Mouse (Mus musculus) intestine, postnatal 0 days (tissue): ENCODE results near the gene Tab2. TPM values are rescaled to one million over a fixed set of nuclear protein-coding genes. Genes with fewer than 3 reads are reported as not detected.
A peak's percentile ranks its signal among the peaks of the same experiment; 100 is the strongest.

Experiments used
- ATAC-seq: fragments of 200-750 bp; cut with Nextera tagmentation; 2 replicates; pipeline ENCODE4 v1.8.0; 2017; ENCODE audit warnings: mild to moderate bottlenecking, moderate TSS enrichment, moderate library complexity
- H3K27ac ChIP-seq: fragments of 300-500 bp; sonication (generic); 2 replicates; pipeline ENCODE4 v1.5.1; 2014; ENCODE audit warnings: mild to moderate bottlenecking, low read depth, low read length, moderate library complexity
- H3K27me3 ChIP-seq: fragments of 300-500 bp; sonication (generic); replicated peaks from 2 replicates; pipeline ENCODE4 v1.6.1; 2014; ENCODE audit warnings: low read length, mixed read lengths; ENCODE audit not compliant: control insufficient read depth, insufficient read depth
- H3K36me3 ChIP-seq: fragments of 300-500 bp; sonication (generic); 2 replicates; pipeline ENCODE4 v1.6.1; 2014; ENCODE audit warnings: mild to moderate bottlenecking, moderate library complexity; ENCODE audit not compliant: control insufficient read depth, insufficient read depth
- H3K4me1 ChIP-seq: fragments of 300-500 bp; sonication (generic); replicated peaks from 2 replicates; pipeline ENCODE4 v1.6.1; 2014; ENCODE audit warnings: antibody characterized with exemption, low read length, mixed read lengths; ENCODE audit not compliant: control insufficient read depth, insufficient read depth
- H3K4me2 ChIP-seq: fragments of 300-500 bp; sonication (generic); replicated peaks from 2 replicates; pipeline ENCODE4 v1.6.1; 2014; ENCODE audit warnings: low read depth, mild to moderate bottlenecking, moderate library complexity
- H3K4me3 ChIP-seq: fragments of 300-500 bp; sonication (generic); 2 replicates; pipeline ENCODE4 v1.5.1; 2014; ENCODE audit warnings: low read depth, low read length
- H3K9ac ChIP-seq: fragments of 300-500 bp; sonication (generic); 2 replicates; pipeline ENCODE4 v1.6.1; 2014; ENCODE audit warnings: mild to moderate bottlenecking, low read depth, low read length
- H3K9me3 ChIP-seq: fragments of 300-500 bp; sonication (generic); 2 replicates; pipeline ENCODE4 v1.6.1; 2016; ENCODE audit warnings: mixed run types; ENCODE audit not compliant: control insufficient read depth
- CTCF ChIP-seq: sonication (generic); IDR thresholded peaks from 2 replicates; pipeline ENCODE4 v1.5.1; 2016; ENCODE audit warnings: low read depth, mild to moderate bottlenecking, control low read depth, antibody characterized with exemption, moderate library complexity
- WGBS: fragments of 180-500 bp; shearing (Covaris S2); extraction: QIAGEN DNeasy Blood & Tissue Kit; methylation state at CpG from one replicate; pipeline ENCODE4 v1.1.7; 2014; 5-methylcytosine and 5-hydroxymethylcytosine counted together
- polyA plus RNA-seq: library from polyadenylated mRNA; unstranded; fragments of >200 nt; fragmentation: Nextera tagmentation; extraction: Ambion mirVana; gene quantifications from 2 replicates; pipeline ENCODE4 v1.2.1, GENCODE M21; 2015

The Tab2 gene
- polyA plus RNA-seq, 1 experiment from 2014 or later: 18.0 TPM

DNA sequence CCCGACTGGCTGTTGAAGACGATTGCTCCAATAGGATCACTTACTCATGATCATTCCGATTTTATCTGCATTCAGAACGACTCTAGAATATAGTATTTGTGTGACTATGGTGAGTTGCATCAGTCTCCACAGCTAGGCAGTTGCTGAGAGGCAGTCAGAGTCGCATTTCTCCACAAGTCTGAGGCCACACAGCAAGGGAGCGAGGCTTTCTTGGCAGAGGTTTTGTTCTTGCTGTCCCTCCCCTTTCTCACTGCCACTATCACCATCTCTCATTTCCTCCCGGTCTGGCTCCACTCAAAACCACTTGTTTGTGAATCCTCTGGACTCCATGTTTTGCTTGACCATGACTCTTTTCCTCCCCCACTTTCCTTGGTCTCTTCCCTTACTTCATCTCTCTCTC, 81.8 kb downstream of the Tab2 start:
- Histone ChIP-seq H3K27me3 (no peaks in the 10 kb centered on the region), H3K9me3 (no peaks in the 10 kb centered on the region), H3K27ac (no peak overlapping the region), H3K4me1 (no peaks in the 10 kb centered on the region), H3K4me3 (no peak overlapping the region), H3K4me2 (no peak overlapping the region), H3K36me3 (no peaks in the 10 kb centered on the region), H3K9ac (no peak overlapping the region)
- no peak for ATAC-seq
- WGBS: 79% methylated on average over 7 of the region's 7 CpGs
- no peak for TF ChIP-seq CTCF

DNA sequence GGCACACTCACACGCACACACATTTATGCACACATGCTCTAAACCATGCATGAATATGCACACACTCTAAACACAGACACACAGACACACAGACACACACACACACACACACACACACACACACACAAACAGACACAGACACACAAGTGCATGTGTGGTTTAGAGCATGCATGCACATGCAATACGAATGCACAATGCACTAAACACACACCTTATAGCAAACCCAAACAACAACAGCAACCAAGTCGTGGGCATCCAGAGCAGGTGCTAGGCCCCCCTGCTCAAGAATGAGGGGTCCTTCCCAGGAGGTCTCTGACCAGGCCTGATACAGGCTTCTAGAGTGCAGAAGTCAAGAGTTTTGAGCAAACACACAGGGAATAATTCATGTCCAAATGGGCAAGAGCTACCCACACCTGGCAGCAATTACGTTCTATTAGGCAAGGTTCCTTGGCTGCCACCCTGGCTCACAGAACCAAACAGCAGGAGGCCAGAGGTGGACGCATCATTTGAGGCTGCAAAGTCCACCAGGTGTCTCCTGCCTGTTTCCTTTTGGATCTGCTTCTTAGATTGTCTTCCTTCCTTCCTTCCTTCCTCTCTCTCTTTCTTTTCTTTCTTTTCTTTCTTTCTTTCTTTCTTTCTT, 84.5 kb downstream of the Tab2 start:
- WGBS: 80% methylated on average over 5 of the region's 5 CpGs
- H3K4me3 ChIP-seq: no peak overlapping the region
- H3K9ac ChIP-seq: no peak overlapping the region
- no peaks in the 10 kb centered on the region for H3K36me3 ChIP-seq
- no peaks in the 10 kb centered on the region for H3K4me1 ChIP-seq
- no peaks in the 10 kb centered on the region; the same call in 1 of the 2 replicates for H3K27me3 ChIP-seq
- H3K27ac ChIP-seq: no peak overlapping the region
- H3K9me3 ChIP-seq: no peaks in the 10 kb centered on the region
- peak; percentile 47; the same call in 1 of the 2 replicates for ATAC-seq
- H3K4me2 ChIP-seq: no peak overlapping the region
- TF ChIP-seq CTCF: no peak

- H3K4me1 ChIP-seq: no peaks in the 10 kb centered on the region
- no peak overlapping the region for H3K4me3 ChIP-seq
- H3K9ac ChIP-seq: no peak overlapping the region
- no peak overlapping the region for H3K4me2 ChIP-seq
- no peak for ATAC-seq
- peak; percentile 69 for TF ChIP-seq CTCF
- no peaks in the 10 kb centered on the region; the same call in 1 of the 2 replicates for H3K27me3 ChIP-seq
- H3K9me3 ChIP-seq: no peaks in the 10 kb centered on the region
- H3K36me3 ChIP-seq: no peaks in the 10 kb centered on the region
- WGBS: 68% methylated on average over 11 of the region's 11 CpGs
- H3K27ac ChIP-seq: no peak overlapping the region
Observed at GRCm38 (mm10) chr10:7870571-7871315, 85.3 kb downstream of the Tab2 start.

GRCm38 (mm10) chr10:7869746-7870145, 86.3 kb downstream of the Tab2 start:
- ATAC-seq: no peak
- H3K27me3 ChIP-seq: no peaks in the 10 kb centered on the region; the same call in 1 of the 2 replicates
- no peak overlapping the region for H3K4me2 ChIP-seq
- no peak overlapping the region for H3K9ac ChIP-seq
- H3K4me1 ChIP-seq: no peaks in the 10 kb centered on the region
- no peaks in the 10 kb centered on the region for H3K36me3 ChIP-seq
- 68% methylated on average over 8 of the region's 8 CpGs for WGBS
- no peak overlapping the region for H3K27ac ChIP-seq
- H3K4me3 ChIP-seq: no peak overlapping the region
- no peak for TF ChIP-seq CTCF
- no peaks in the 10 kb centered on the region for H3K9me3 ChIP-seq

DNA sequence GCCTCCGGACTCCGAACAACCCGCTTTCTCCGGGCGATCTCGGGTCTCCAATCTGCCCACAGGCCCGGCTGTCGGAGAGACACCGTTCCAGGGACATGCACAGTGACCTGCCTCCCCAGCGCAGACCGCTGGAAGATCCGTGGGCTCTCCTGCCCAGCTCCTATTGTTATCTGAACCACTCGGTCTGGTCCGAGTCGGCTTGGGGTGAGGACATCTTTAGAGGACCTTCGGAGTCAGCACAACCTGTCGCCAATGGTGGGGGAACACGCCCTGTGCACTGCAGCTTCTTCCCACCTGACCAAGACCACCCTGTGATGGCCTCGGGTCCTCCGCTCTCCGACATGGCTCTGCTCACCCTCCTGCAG, 88.4 kb downstream of the Tab2 start:
- 24% methylated on average over 21 of the region's 21 CpGs for WGBS
- no peak for ATAC-seq

GRCm38 (mm10) chr10:7866762-7867665, 89.0 kb downstream of the Tab2 start:
- ATAC-seq: no peak
- Histone ChIP-seq H3K9me3 (no peaks in the 10 kb centered on the region), H3K4me1 (no peaks in the 10 kb centered on the region), H3K4me2 (peak overlapping the region; percentile 57), H3K4me3 (peak overlapping the region; percentile 25), H3K27ac (no peak overlapping the region), H3K36me3 (peaks cover 3% of the 10 kb centered on the region; the same call in 1 of the 2 replicates), H3K9ac (no peak overlapping the region), H3K27me3 (no peaks in the 10 kb centered on the region; the same call in 1 of the 2 replicates)
- 19% methylated on average over 50 of the region's 50 CpGs for WGBS
- no peak for TF ChIP-seq CTCF

More for the DNA sequence above, 88.4 kb downstream of the Tab2 start:
- Histone ChIP-seq H3K36me3 (no peaks in the 10 kb centered on the region), H3K4me3 (peak overlapping the region; percentile 25), H3K4me2 (peak overlapping the region; percentile 57), H3K9ac (no peak overlapping the region), H3K27ac (no peak overlapping the region), H3K4me1 (no peaks in the 10 kb centered on the region), H3K27me3 (no peaks in the 10 kb centered on the region; the same call in 1 of the 2 replicates), H3K9me3 (no peaks in the 10 kb centered on the region)
- TF ChIP-seq CTCF: no peak
